Mouse (Mus musculus) erythroid progenitor cell, adult 5-6 weeks (primary cell): ENCODE data around the gene Lhfpl3. TPM values are rescaled to one million over a fixed set of nuclear protein-coding genes. Genes with fewer than 3 reads are reported as not detected.

Experiments used
- ATAC-seq: replicated peaks from 2 replicates; pipeline ENCODE4 v1.8.0; 2016; ENCODE audit warnings: moderate number of reproducible peaks, mild to moderate bottlenecking, moderate TSS enrichment, inconsistent platforms; ENCODE audit not compliant: poor library complexity, low FRiP score, severe bottlenecking
- total RNA-seq, 2 experiments: library from RNA; stranded (forward) in 1 of 2; stranded (reverse) in 1 of 2; fragments of 150-400 nt in 1 of 2; fragments of 186-747, 209-891 nt in 1 of 2; gene quantifications; 2 replicates each; pipeline versions ENCODE4 v1.2.3 to v1.2.4; 2015 to 2017; ENCODE audit warnings: low replicate concordance in 2 of 2

Gene Lhfpl3
- total RNA-seq, 2 experiments from 2014 or later, result not detected

DNA sequence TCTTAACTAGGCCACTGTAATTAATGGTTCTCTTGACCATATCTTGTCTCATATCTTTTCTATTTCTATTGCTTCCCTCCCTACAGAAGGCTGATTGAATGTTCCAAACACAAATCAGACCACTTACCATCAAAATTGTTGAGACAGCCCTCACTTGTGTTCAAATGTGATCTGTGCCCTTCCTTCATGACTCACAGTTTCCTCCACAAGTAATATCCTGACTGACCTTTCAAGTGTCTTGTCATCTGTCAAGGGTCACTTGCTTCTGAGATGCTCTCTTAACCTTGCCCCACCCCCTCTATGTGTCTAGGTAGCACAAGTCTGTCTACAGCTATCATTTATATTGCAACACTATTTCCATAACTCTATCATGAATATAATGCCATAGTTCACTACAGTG, 154.1 kb downstream of the Lhfpl3 start:
- ATAC-seq, result no peak

DNA sequence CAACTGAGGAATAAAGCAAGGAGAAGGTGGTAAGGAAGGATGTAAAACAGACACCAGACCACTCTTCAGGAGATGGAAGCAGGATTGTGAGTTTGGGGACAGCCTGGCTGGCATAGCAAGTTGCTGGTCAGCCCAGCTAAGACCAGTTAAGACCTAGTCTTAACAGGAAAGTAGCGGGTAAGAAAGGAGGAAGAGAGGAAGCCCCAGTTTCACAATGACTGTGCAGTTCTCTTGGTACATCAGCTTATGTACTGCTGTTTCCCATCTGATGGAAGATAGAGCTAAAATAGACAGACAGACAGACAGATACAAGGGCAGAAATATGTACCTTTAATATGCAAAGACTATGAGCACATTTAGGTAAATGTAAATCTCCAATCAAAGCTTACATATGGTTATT, 171.3 kb downstream of the Lhfpl3 start:
- ATAC-seq, result no peak

DNA sequence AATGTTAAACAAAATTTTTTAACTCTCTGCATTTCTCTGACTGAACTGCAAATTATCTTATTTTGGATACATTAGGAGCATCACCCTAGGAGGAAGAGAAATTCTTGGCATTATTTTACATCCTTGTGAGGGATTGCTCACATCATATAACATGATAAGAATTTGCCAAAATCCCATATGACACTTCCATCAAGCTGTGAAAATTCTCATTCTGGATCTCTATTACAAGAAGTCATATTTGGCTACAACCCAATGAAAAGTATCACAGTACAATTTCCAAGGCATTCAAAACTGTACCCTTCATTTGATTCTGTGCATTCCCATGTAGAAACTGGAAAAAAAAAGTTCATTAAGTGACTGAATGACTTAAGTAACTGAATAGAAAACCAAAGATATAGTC, 180.3 kb downstream of the Lhfpl3 start:
- ATAC-seq, result no peak

DNA sequence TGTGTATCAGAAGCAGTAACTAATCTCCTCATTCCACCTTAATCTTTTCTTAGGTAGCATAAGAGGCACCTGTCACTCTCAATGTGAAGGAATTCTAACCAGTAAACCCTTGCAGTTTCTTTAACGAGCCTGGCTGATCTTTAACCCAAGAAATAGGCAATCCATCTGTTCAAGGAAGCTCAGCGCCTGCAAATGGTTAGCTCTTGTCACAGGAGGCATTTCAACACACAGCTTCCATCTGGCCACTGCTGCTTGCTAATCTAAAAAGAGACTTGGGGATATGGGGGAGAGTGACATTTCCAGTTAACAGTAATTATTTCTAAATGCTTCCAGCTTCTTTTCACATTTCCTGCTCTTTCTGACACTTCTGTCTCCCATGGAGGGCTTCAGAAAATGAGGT, 182.9 kb downstream of the Lhfpl3 start:
- no peak for ATAC-seq

DNA sequence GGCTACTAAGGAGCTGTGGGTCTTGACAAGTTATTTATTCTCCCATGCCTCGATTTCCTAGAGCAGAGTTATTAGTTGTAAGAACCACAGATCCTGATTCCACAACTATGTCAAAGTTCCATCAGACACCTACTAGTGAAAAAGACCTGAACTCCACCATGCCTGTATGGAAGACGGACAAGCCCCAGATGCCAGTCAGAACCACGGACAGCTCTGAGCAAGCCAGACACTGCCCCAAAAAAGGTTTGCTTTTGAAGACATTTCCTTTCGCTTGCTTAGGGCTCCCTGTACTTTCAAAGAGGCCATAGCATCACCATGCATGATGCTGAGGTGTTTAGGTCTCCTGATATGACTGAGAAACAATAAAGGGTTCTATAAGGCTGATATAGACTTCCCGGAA, 197.4 kb downstream of the Lhfpl3 start:
- ATAC-seq, result no peak

DNA sequence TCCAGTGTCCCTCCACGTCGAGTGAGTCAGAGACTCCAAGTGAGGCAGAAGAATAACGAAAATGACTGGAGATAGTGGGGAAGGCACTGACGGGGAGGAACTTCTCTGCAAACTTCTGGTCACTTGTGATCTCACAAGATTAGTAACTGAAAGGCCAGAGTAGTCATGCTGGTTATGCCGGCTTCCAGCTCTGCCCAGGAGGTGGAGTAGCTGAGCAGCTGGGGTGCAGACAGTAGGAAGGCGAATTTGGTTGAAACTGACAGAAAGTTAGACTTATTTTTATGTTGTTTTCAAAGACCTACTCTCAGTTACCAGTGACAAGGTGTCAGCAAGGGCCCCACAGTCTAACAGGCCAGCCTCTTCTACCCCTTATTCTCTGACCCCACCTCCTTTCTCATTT, 217.4 kb downstream of the Lhfpl3 start:
- no peak for ATAC-seq

DNA sequence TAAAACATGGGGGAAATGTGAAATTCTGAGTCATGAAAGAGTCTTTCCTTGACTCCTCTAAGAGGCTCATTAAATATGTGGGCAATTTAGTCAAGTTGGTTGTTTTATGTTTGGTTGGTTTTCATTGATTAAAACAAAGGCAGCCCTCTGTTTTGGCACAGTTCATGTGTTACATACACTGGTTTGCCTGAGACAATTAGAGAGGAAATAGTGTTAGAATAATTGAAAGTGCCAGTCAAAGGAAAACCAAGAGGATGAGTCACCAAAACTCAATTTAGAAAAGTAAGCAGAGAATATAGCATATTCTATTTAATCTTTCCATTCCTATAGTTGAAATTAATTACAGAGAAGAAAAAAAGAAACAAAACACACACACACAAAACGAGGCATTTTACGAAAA, 240.9 kb downstream of the Lhfpl3 start:
- ATAC-seq, result no peak

DNA sequence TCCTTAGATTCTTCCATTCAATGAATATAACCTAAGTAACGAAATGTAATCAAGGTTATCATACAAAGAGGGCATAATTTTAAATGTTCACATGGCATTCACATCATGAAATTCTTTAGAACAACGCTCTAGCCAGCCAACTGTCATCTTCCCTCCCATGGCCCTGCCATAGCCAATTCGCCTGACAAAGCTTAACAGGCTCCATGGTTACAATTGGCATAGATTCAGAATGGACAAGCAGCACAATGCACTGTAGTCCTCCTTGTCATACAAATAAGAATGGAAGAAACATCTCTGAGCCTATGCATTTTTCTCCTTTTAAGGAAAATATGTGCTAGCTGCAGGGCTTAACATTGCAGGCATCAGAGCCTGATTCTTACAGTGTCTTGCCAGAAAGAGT, 254.0 kb downstream of the Lhfpl3 start:
- no peak for ATAC-seq

DNA sequence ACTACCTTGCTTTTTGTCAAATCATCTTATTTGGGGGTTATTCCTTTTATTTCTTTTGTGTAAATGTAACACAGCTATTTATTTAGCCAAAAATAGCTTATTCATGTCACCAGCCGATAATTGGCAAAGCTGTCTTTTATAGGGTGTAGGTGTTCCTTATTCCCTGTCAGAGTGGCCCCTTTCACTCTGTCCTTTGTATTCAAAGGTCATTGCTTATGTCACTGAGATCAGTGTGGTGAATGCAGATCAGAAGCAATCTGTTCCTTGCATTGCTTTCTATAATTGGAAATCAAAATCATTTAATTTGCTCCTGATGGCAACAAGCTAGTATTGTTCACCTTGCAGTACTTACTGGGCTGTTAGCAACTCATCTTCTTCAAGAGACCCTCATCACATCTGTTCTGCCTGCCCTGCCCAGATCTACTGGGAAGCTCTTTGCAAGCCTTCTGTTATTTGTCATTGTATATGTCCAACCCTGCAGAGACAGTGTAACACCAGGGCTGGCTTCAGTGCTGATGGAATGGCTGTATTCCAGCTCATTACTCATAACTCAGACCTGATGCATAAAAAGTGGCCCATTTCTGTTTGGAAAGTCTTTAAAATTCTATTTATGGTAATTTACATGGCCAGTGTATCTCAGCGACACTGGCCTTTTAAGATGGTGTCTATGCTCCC, 257.4 kb downstream of the Lhfpl3 start:
- no peak for ATAC-seq

DNA sequence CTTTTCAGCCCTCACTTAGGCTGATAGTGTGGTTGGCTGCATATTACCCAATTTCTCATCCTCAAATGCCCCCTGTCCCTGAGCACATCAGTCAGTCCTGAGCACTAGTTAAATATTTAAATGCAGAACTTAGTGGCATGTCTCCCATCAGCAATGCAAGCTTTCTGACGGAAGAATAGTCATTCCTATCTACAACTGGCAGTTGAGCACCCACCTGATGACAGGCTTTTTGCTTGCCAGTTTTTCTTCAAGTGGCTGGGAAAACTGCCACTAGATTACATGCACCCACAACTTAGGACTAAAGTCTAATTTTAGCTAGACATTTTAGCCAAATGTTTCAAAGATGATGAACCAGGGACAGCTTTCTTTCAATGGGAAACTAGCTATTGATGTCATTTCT, 260.3 kb downstream of the Lhfpl3 start:
- no peak for ATAC-seq

DNA sequence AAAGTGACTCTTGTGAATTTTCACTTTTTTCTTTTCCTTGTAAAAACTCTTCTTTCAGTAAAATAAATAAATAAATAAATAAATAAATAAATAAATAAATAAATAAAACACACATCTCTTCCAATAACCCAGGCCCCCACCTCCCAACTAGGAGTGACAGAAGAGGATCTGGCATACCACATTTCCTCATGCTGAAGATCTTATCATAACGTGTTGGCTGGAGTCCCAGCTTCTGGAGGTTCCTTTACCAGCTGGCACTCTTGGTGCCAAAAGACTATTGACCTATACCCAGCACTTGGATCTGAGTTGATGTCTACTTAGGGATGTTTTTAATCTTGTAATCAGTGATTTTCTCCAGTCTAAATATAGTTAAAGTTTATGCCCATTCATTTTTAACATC, 264.6 kb downstream of the Lhfpl3 start:
- no peak for ATAC-seq

DNA sequence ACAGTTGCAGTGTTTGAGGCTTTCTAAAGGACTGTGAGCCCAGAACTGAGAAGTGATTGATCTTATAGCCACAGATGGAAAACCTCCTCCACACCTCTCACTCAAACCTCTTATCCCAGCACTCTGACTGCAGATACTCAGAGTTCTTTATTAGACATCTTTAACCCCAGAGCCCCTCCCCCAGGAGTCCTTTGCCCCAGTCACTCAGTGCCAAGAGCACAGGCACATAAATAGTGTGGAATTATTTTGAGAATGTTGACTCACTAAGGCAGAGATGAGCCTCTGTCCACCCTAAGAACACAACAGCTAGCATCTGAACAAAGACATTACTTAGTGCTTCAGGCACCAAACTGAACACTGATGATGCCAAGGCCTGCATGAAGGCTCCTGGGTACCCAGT, 268.1 kb downstream of the Lhfpl3 start:
- no peak for ATAC-seq

DNA sequence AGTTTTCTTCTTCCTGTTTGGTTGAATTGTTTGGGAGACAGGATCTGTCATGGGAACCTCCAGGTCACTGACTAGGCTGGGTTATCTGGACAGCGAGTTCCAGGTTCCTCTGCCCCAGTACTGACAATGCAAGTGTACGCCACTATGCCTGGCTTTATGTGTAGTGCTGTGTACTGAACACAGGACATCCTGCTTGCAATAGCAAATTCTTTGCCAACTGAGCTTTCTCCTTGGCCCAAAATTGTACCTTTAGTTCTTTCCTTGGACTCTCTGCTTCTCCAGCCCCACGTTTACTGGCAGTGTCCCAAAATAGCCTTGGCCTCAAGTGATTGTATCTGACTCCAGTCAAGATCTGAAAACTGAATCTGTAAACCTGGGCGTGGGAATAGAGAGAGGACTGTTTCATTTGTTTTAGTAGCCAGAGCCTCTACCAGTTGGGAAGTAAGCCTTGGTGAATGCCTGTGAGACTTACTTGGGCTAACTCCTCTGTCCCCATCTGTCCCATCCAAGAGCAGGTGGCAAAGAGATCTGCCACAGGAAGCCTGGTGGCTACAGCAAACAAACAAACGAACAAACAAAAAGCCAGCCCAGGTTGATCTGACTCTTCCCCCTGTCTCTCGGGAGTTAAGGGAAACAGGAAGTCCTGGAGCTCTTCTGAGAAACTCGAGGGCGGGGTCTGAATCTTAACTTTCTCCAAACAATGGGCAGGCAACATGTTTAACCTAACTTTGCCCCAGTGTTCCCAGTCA, 269.9 kb downstream of the Lhfpl3 start:
- ATAC-seq, result no peak

DNA sequence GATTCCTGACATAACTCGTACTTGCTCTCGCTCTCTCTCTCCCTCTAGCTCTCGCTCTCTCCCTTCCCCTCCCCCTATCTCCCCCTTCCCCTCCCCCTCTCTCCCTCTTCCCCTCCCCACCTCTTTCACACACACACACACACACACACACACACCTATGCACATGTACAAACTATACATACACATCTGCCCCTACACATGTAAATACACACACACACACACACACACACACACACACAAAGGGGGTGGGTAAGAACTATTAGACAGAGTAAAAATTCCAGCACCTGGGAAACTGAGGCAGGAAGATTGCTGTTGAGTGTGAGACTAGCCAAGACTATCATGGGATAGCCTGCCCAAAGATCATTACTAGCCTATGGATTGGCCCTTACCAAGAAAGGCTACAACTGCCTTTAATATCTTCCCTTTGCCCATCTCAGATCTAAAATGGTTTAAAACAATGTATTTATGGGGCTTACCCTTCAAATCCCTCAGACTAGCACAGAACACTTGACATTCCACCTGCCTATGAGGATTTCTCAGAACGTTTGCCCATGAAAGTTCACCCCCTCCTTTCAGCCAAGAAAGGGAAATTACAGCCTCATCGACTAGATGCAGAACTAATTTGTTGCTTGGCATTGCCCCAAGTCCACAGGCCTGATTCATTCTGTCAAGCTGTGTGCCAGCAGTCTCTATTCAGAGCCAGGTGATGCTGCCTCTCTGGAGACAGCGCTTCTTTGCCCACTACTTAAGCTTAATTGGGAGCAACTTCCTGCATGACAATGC, 289.3 kb downstream of the Lhfpl3 start:
- no peak for ATAC-seq

DNA sequence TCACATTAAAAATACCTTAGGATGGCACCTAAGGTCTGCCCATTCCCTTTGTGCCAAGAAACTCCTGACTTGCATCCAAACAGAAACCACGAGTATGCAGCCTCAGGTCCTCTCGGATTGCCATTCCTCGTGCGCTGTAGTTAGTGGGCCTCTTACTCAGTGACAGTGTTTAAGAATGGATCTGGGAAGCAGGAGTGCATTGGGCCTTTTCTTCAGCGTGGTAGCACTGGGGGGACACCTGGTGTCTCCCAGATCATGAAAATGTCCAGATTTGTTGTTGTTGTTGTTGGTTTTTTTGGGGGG, 289.8 kb downstream of the Lhfpl3 start:
- ATAC-seq, result no peak

DNA sequence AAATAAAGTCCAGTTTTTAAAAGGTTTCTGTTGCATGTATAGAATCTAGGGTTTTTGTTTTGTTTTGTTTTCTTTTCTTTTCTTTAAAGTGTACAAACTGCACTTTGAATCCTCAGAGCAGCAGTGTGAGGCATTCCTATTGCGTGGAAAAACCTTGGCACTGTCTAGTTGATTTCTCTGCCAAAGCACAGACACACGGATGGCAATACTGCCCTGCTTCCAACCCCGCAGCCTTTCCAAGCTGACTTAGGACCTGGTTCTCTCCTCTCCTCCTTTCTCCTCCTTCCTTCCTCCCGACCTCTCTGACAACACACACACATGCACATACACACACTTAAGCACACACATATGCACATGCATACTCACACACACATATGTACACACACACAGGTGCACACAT, 294.6 kb downstream of the Lhfpl3 start:
- ATAC-seq, result no peak

DNA sequence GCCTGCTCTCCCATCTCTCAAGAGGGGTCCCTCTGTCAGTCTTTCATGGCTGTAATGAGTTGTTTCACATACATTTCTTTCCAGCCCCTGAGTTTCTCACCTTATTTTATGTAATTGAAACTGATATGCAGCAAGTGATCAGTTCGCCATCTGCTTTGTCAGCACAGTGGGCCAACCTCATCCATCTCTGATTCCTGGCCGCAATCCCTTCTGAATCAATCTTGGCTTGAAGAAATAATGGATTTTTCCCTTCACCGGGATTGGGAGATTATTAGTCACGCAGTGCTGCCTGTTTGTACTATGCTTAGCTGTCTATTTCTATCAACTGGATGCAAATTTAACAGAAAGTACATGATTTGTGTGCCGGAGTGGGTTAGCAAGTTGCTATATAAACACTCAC, 297.0 kb downstream of the Lhfpl3 start:
- ATAC-seq, result no peak

DNA sequence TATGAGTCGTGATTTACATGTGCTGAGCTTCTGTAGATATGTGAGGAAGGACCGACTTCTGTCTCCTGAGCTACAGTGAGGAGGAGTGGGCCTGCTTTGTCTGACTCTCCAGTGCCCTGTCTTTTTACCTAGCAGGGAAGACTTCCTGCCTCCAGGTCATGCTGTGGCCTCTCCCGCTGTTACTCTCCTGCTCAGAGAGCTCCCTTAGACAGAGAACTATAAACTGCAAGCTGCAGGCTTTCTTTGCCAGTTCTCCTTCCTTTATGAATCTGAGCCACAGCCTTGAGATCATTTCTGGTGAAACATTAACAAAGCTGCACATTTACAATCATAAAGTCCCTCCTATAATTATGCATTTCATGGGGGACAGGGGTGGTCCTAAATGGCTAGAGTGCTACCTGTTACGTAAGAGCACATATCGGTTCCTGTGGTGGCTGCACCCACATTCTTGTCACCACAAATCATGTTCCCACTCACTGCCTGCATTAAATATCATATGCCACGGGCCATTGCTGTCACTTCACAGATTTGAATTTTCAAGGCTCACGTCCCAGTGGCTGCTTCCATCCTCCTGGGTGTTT, 303.3 kb downstream of the Lhfpl3 start:
- no peak for ATAC-seq

DNA sequence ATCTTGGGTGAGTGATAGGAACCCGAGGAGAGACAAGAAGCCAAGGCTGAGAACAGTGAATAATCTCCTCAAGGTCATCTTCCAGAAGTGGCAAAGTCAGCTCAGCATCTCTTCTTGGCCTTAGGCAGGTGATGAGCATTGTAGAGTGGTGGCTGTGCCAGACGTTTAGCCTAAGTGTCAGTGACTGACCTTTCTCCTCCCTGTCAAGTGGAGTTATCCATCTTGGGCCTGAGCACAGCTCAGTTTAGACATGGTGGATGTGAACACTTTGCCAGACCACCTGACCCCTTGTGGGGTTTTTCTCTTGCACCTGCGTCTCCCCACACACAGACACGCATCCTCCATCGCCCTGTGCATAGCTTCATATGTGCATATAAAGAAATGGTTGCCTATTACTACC, 305.6 kb downstream of the Lhfpl3 start:
- ATAC-seq, result no peak

DNA sequence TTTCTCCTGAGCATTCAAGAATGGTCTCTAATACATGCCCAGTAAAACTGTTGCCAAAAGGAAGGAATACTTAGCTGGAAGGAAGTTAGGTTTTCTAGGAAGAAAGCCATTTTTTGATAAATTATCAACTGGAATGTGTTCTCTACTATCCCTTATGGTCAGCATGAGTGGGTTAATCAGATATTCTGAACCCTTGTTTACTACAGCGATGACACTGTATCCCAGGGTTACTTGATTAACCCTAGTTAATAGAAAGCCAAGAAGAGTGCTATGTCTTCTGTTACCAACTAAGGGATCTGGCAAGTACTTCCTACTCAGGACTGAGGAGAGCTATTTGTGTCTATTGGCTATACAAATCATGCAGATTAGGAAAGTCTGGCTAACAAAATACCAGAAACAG, 349.0 kb downstream of the Lhfpl3 start:
- ATAC-seq, result no peak

DNA sequence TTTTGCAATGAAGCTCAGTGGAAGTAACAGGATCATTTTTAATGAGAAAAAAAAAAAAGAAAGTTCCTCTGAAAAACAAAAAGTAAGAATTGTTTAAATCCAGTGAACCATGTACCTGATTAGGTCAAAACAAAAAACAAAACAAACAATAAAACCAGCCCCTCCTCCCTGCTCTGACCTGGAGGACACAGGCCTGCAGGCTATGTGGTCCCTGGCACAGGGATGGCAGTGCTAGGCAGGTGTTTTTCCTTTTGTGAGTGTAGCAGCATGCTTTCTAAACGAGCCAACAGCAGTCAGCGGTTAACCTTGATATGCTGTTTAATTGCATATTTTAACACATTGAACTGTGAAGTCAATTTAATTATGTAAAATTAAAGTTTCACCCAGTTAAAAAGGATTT, 360.7 kb downstream of the Lhfpl3 start:
- ATAC-seq, result no peak
